Mouse (Mus musculus) stomach, postnatal 0 days (tissue): ENCODE measurements at regions not wholly inside any gene's neighbourhood (a gene's known extent, or its start where the extent isn't known, plus 50 kb on each side); places are given as distances from the start of the nearest gene placed in this dataset.

Experiments used
- ATAC-seq: fragments of 200-750 bp; cut with Nextera tagmentation; 2 replicates; pipeline ENCODE4 v1.8.0; 2017; ENCODE audit not compliant: low FRiP score, low TSS enrichment
- DNase-seq: peaks from one replicate; pipeline ENCODE4 v3.0.0-alpha.2; 2016; ENCODE audit warnings: low spot score
- H3K27ac ChIP-seq: fragments of 300-500 bp; sonication (generic); replicated peaks from 2 replicates; pipeline ENCODE4 v1.5.1; 2014; ENCODE audit warnings: mild to moderate bottlenecking, control low read depth
- H3K27me3 ChIP-seq: fragments of 300-500 bp; sonication (generic); 2 replicates; pipeline ENCODE4 v1.6.1; 2014; ENCODE audit warnings: low read length; ENCODE audit not compliant: control insufficient read depth, insufficient read depth
- H3K36me3 ChIP-seq: fragments of 300-500 bp; sonication (generic); 2 replicates; pipeline ENCODE4 v1.6.1; 2014; ENCODE audit warnings: low read length, mixed read lengths; ENCODE audit not compliant: control insufficient read depth, insufficient read depth
- H3K4me1 ChIP-seq: fragments of 300-500 bp; sonication (generic); replicated peaks from 2 replicates; pipeline ENCODE4 v1.6.1; 2014; ENCODE audit warnings: antibody characterized with exemption; ENCODE audit not compliant: control insufficient read depth, insufficient read depth
- H3K4me2 ChIP-seq: fragments of 300-500 bp; sonication (generic); replicated peaks from 2 replicates; pipeline ENCODE4 v1.6.1; 2014; ENCODE audit warnings: low read depth, mild to moderate bottlenecking, control low read depth, moderate library complexity
- H3K4me3 ChIP-seq: fragments of 300-500 bp; sonication (generic); 2 replicates; pipeline ENCODE4 v1.5.1; 2014; ENCODE audit warnings: low read depth, low read length, control low read depth
- H3K9ac ChIP-seq: fragments of 300-500 bp; sonication (generic); 2 replicates; pipeline ENCODE4 v1.6.1; 2014; ENCODE audit warnings: mild to moderate bottlenecking, low read length, control low read depth, mixed read lengths
- H3K9me3 ChIP-seq: fragments of 300-500 bp; sonication (generic); 2 replicates; pipeline ENCODE4 v1.6.1; 2016; ENCODE audit warnings: low read length; ENCODE audit not compliant: control insufficient read depth
- CTCF ChIP-seq: IDR thresholded peaks from 2 replicates; pipeline ENCODE4 v1.5.1; 2016; ENCODE audit warnings: antibody characterized with exemption, low read depth, mild to moderate bottlenecking, moderate library complexity
- EP300 ChIP-seq: optimal IDR thresholded peaks from 2 replicates; pipeline ENCODE3; 2016; ENCODE audit warnings: antibody characterized with exemption
- WGBS: fragments of 180-500 bp; shearing (Covaris S2); extraction: QIAGEN DNeasy Blood & Tissue Kit; methylation state at CpG from one replicate; pipeline ENCODE4 v1.1.7; 2014; 5-methylcytosine and 5-hydroxymethylcytosine counted together

DNA sequence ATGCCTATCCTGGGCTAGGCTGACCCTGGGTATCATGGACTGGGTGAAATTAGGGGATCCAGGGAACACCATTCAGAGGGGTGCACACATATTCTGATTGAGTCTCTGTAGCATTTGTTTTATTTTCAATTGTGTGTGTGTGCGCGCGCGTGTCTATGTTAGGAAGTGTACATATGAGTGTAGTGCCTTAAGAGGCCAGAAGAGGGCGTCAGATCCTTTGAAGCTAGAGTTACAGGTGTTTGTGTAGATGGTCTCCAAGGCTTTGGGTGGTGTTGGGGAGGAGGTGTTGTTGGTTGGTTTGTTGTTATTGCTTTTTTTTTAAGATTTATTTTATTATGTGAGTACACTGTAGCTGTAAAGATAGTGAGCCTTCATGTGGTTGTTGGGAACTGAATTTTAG lies 147.4 kb upstream of the Clint1 start:
- TF ChIP-seq EP300 = no peak
- TF ChIP-seq CTCF = 0 out of 2 replicates have a peak, but pooled peaks have one; percentile 7
- H3K27me3 ChIP-seq = no peaks in the 10 kb centered on the region
- 67% methylated on average over 5 of the region's 5 CpGs for WGBS
- H3K9me3 ChIP-seq = no peaks in the 10 kb centered on the region
- no peaks in the 10 kb centered on the region for H3K4me1 ChIP-seq
- no peak overlapping the region for H3K4me2 ChIP-seq
- ATAC-seq (no peak), DNase-seq (no peak)
- no peaks in the 10 kb centered on the region for H3K36me3 ChIP-seq
- no peak overlapping the region for H3K4me3 ChIP-seq
- no peak overlapping the region for H3K27ac ChIP-seq
- no peak overlapping the region for H3K9ac ChIP-seq

- 30% methylated on average over 2 of the region's 2 CpGs for WGBS
Measured at GRCm38 (mm10) chr11:45718630-45719029, 133.2 kb upstream of the Clint1 start.

DNA sequence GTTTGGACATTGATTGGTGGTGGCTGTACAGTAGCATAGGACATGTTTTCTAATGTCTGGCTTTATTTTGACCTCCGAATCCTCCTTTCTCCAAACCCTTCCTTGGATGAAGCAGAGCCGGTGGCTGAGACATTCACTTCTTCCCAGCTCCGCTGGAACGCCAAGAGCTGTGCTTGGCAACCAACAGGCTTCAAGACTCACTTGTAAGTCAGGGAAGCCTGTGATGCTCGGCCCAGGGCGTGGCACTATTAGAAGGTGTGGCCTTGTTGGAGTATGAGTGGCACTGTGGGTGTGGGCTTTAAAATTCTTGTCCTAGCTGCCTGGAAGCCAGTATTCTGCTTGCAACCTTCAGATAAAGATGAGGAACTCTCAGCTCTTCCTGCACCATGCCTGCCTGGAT lies 132.0 kb upstream of the Clint1 start:
- no peaks in the 10 kb centered on the region for H3K9me3 ChIP-seq
- H3K9ac ChIP-seq = no peak overlapping the region
- H3K27me3 ChIP-seq = no peaks in the 10 kb centered on the region
- no peak overlapping the region for H3K27ac ChIP-seq
- ATAC-seq (no peak), DNase-seq (no peak)
- H3K4me1 ChIP-seq = no peaks in the 10 kb centered on the region
- no peak overlapping the region for H3K4me2 ChIP-seq
- H3K4me3 ChIP-seq = no peak overlapping the region
- no peaks in the 10 kb centered on the region for H3K36me3 ChIP-seq
- no peak for TF ChIP-seq CTCF
- no peak for TF ChIP-seq EP300
- 77% methylated on average over 6 of the region's 6 CpGs for WGBS

More at GRCm38 (mm10) chr11:45718630-45719029, 133.2 kb upstream of the Clint1 start:
- no peaks in the 10 kb centered on the region for H3K36me3 ChIP-seq
- no peak overlapping the region for H3K9ac ChIP-seq
- H3K9me3 ChIP-seq = no peaks in the 10 kb centered on the region
- DNase-seq (no peak), ATAC-seq (no peak)
- no peaks in the 10 kb centered on the region for H3K4me1 ChIP-seq
- TF ChIP-seq EP300 = no peak
- no peak for TF ChIP-seq CTCF
- H3K4me3 ChIP-seq = no peak overlapping the region
- H3K27me3 ChIP-seq = no peaks in the 10 kb centered on the region
- no peak overlapping the region for H3K4me2 ChIP-seq
- H3K27ac ChIP-seq = no peak overlapping the region

- Histone ChIP-seq H3K4me2 (no peak overlapping the region), H3K36me3 (no peaks in the 10 kb centered on the region), H3K27me3 (no peaks in the 10 kb centered on the region), H3K27ac (no peak overlapping the region), H3K4me1 (no peaks in the 10 kb centered on the region), H3K9me3 (no peaks in the 10 kb centered on the region), H3K9ac (no peak overlapping the region), H3K4me3 (no peak overlapping the region)
- DNase-seq (no peak), ATAC-seq (no peak)
- TF ChIP-seq CTCF (peak; percentile 64), EP300 (no peak)
- WGBS = 43% methylated on average over 3 of the region's 3 CpGs
Measured at GRCm38 (mm10) chr11:45736561-45736960, 115.3 kb upstream of the Clint1 start.

DNA sequence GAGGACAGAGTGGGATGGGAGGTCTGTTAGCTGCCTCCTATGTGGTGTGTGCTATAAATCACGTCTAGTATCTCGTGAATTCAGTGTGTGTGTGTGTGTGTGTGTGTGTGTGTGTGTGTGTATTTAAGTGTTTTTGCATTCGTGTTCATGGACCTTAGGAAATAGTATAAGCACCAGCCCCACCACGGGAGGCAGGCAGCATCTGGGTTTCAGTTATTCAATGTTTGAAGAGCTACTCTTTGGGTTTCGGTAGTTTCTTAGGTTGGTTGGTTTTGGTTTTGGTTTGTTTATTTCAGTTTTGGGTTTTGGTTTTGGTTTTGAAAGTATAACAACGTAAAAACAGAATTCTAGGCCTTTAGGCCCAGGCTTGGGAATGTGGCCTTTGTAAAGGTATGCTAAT lies 113.5 kb upstream of the Clint1 start:
- H3K9me3 ChIP-seq = no peaks in the 10 kb centered on the region
- 74% methylated on average over 6 of the region's 6 CpGs for WGBS
- H3K9ac ChIP-seq = no peak overlapping the region
- no peak overlapping the region for H3K27ac ChIP-seq
- DNase-seq = no peak
- TF ChIP-seq EP300 (no peak), CTCF (no peak)
- no peaks in the 10 kb centered on the region for H3K36me3 ChIP-seq
- no peaks in the 10 kb centered on the region for H3K27me3 ChIP-seq
- ATAC-seq = no peak
- H3K4me1 ChIP-seq = no peaks in the 10 kb centered on the region
- no peak overlapping the region for H3K4me3 ChIP-seq
- no peak overlapping the region for H3K4me2 ChIP-seq

- WGBS = 74% methylated on average over 2 of the region's 2 CpGs
- DNase-seq (no peak), ATAC-seq (no peak)
- Histone ChIP-seq H3K4me3 (no peak overlapping the region), H3K27ac (no peak overlapping the region), H3K27me3 (no peaks in the 10 kb centered on the region), H3K4me1 (no peaks in the 10 kb centered on the region), H3K9me3 (no peaks in the 10 kb centered on the region), H3K9ac (no peak overlapping the region), H3K36me3 (no peaks in the 10 kb centered on the region), H3K4me2 (no peak overlapping the region)
- TF ChIP-seq CTCF (no peak), EP300 (no peak)
Measured at GRCm38 (mm10) chr11:45745941-45746340, 105.9 kb upstream of the Clint1 start.
